Mouse (Mus musculus) intestine, postnatal 0 days (tissue): ENCODE results near the gene Ak9. TPM values are rescaled to one million over a fixed set of nuclear protein-coding genes. Genes with fewer than 3 reads are reported as not detected.

Experiments
- ATAC-seq: fragments of 200-750 bp; cut with Nextera tagmentation; 2 replicates; pipeline ENCODE4 v1.8.0; 2017; ENCODE audit warnings: mild to moderate bottlenecking, moderate TSS enrichment, moderate library complexity
- H3K27ac ChIP-seq: fragments of 300-500 bp; sonication (generic); 2 replicates; pipeline ENCODE4 v1.5.1; 2014; ENCODE audit warnings: mild to moderate bottlenecking, low read depth, low read length, moderate library complexity
- H3K27me3 ChIP-seq: fragments of 300-500 bp; sonication (generic); replicated peaks from 2 replicates; pipeline ENCODE4 v1.6.1; 2014; ENCODE audit warnings: low read length, mixed read lengths; ENCODE audit not compliant: control insufficient read depth, insufficient read depth
- H3K36me3 ChIP-seq: fragments of 300-500 bp; sonication (generic); 2 replicates; pipeline ENCODE4 v1.6.1; 2014; ENCODE audit warnings: mild to moderate bottlenecking, moderate library complexity; ENCODE audit not compliant: control insufficient read depth, insufficient read depth
- H3K4me1 ChIP-seq: fragments of 300-500 bp; sonication (generic); replicated peaks from 2 replicates; pipeline ENCODE4 v1.6.1; 2014; ENCODE audit warnings: antibody characterized with exemption, low read length, mixed read lengths; ENCODE audit not compliant: control insufficient read depth, insufficient read depth
- H3K4me2 ChIP-seq: fragments of 300-500 bp; sonication (generic); replicated peaks from 2 replicates; pipeline ENCODE4 v1.6.1; 2014; ENCODE audit warnings: low read depth, mild to moderate bottlenecking, moderate library complexity
- H3K4me3 ChIP-seq: fragments of 300-500 bp; sonication (generic); 2 replicates; pipeline ENCODE4 v1.5.1; 2014; ENCODE audit warnings: low read depth, low read length
- H3K9ac ChIP-seq: fragments of 300-500 bp; sonication (generic); 2 replicates; pipeline ENCODE4 v1.6.1; 2014; ENCODE audit warnings: mild to moderate bottlenecking, low read depth, low read length
- H3K9me3 ChIP-seq: fragments of 300-500 bp; sonication (generic); 2 replicates; pipeline ENCODE4 v1.6.1; 2016; ENCODE audit warnings: mixed run types; ENCODE audit not compliant: control insufficient read depth
- CTCF ChIP-seq: sonication (generic); IDR thresholded peaks from 2 replicates; pipeline ENCODE4 v1.5.1; 2016; ENCODE audit warnings: low read depth, mild to moderate bottlenecking, control low read depth, antibody characterized with exemption, moderate library complexity
- WGBS: fragments of 180-500 bp; shearing (Covaris S2); extraction: QIAGEN DNeasy Blood & Tissue Kit; methylation state at CpG from one replicate; pipeline ENCODE4 v1.1.7; 2014; 5-methylcytosine and 5-hydroxymethylcytosine counted together
- polyA plus RNA-seq: library from polyadenylated mRNA; unstranded; fragments of >200 nt; fragmentation: Nextera tagmentation; extraction: Ambion mirVana; gene quantifications from 2 replicates; pipeline ENCODE4 v1.2.1, GENCODE M21; 2015

Gene Ak9
- polyA plus RNA-seq, 1 experiment from 2014 or later = not detected

GRCm38 (mm10) chr10:41278808-41279207 lies 25.0 kb upstream of the Ak9 start:
- WGBS = 88% methylated on average over 1 of the region's 1 CpGs
- ATAC-seq = no peak
- Histone ChIP-seq H3K9ac (no peak overlapping the region), H3K27ac (no peak overlapping the region), H3K4me1 (no peaks in the 10 kb centered on the region), H3K9me3 (no peaks in the 10 kb centered on the region), H3K4me3 (no peak overlapping the region), H3K36me3 (peaks cover 3% of the 10 kb centered on the region; the same call in 1 of the 2 replicates), H3K27me3 (no peaks in the 10 kb centered on the region), H3K4me2 (no peak overlapping the region)
- no peak for TF ChIP-seq CTCF

DNA sequence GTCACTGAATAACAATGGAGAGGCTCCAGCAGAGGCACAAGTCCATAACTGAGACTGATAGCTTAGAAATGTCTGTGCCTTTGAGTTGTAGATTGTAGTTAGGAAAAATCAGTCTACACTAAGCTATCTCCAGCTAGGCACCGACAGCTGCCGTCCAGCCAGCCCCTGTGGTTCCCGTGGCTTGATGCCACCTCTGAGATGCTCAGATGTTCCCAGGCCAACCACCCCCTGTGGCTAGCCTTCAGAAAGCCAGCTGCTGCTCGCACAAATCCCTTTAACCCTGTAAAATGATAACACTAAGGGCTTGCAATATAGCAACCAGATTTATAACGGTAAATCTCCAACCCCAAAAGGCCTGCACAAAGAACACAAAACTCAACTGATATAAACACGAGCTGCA lies 23.6 kb upstream of the Ak9 start:
- no peaks in the 10 kb centered on the region for H3K4me1 ChIP-seq
- no peaks in the 10 kb centered on the region; the same call in 1 of the 2 replicates for H3K36me3 ChIP-seq
- H3K4me2 ChIP-seq = no peak overlapping the region
- TF ChIP-seq CTCF = no peak
- H3K4me3 ChIP-seq = no peak overlapping the region
- ATAC-seq = no peak
- H3K9me3 ChIP-seq = no peaks in the 10 kb centered on the region
- WGBS = 77% methylated on average over 6 of the region's 6 CpGs
- H3K27ac ChIP-seq = no peak overlapping the region
- H3K9ac ChIP-seq = no peak overlapping the region
- H3K27me3 ChIP-seq = no peaks in the 10 kb centered on the region

DNA sequence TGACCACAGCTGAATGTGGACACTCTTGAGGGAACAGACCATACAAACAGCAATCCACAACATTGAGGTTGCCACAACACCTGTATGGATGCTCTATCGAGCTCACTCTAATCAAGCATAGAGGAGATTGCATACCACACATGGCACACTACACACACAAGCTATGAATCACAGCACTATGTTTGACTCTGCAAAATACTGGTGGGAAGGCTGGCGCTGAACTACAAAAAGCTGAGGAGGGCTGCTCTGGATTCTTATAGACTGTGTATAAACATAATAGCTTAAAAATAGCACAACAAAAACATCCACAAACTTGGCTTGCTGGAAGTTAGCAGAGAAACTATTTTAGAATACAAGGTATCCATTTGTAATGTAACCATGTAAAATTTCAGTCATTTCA lies 23.0 kb upstream of the Ak9 start:
- no peaks in the 10 kb centered on the region; the same call in 1 of the 2 replicates for H3K36me3 ChIP-seq
- H3K27ac ChIP-seq = no peak overlapping the region
- H3K4me3 ChIP-seq = no peak overlapping the region
- H3K4me2 ChIP-seq = no peak overlapping the region
- no peaks in the 10 kb centered on the region for H3K4me1 ChIP-seq
- ATAC-seq = no peak
- H3K9me3 ChIP-seq = no peaks in the 10 kb centered on the region
- no peak overlapping the region for H3K9ac ChIP-seq
- no peaks in the 10 kb centered on the region for H3K27me3 ChIP-seq
- 86% methylated on average over 2 of the region's 2 CpGs for WGBS
- TF ChIP-seq CTCF = no peak

GRCm38 (mm10) chr10:41282086-41282485 lies 21.7 kb upstream of the Ak9 start:
- H3K9me3 ChIP-seq = no peaks in the 10 kb centered on the region
- 57% methylated on average over 2 of the region's 2 CpGs for WGBS
- no peak for TF ChIP-seq CTCF
- no peak for ATAC-seq
- no peaks in the 10 kb centered on the region; the same call in 1 of the 2 replicates for H3K36me3 ChIP-seq
- H3K4me2 ChIP-seq = no peak overlapping the region
- H3K27me3 ChIP-seq = no peaks in the 10 kb centered on the region
- no peak overlapping the region for H3K9ac ChIP-seq
- H3K4me3 ChIP-seq = no peak overlapping the region
- H3K4me1 ChIP-seq = no peaks in the 10 kb centered on the region
- no peak overlapping the region for H3K27ac ChIP-seq

- Histone ChIP-seq H3K4me1 (0 out of 2 replicates have a peak, but pooled peaks cover 3% of the 10 kb centered on the region), H3K27me3 (no peaks in the 10 kb centered on the region), H3K9ac (no peak overlapping the region), H3K9me3 (no peaks in the 10 kb centered on the region), H3K27ac (no peak overlapping the region), H3K4me3 (no peak overlapping the region), H3K36me3 (no peaks in the 10 kb centered on the region; the same call in 1 of the 2 replicates), H3K4me2 (no peak overlapping the region)
- ATAC-seq = no peak
- TF ChIP-seq CTCF = no peak
- 65% methylated on average over 3 of the region's 3 CpGs for WGBS
Observed at GRCm38 (mm10) chr10:41287618-41288017, 16.2 kb upstream of the Ak9 start.

DNA sequence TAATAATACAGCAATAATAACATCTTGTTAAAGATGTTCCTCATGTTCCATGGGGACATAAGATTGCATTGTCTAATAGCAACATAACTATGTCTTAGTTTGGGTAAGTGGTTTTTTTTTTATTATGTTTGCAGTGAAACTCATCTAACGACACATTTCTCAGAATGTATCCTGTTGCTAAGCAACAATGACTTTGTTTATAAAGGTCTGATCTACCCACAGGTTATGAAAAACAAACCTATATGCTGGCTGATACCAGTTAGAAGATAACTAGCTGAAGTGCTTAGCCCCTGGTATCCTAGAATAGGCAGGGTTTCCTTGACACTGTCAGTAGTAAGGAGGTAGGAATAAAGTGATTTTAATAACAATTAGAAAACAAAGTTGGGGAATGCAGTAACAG lies 15.7 kb upstream of the Ak9 start:
- H3K9ac ChIP-seq = no peak overlapping the region
- WGBS = 18% methylated on average over 1 of the region's 1 CpGs
- H3K9me3 ChIP-seq = no peaks in the 10 kb centered on the region
- H3K4me1 ChIP-seq = 0 out of 2 replicates have a peak, but pooled peaks cover 3% of the 10 kb centered on the region
- TF ChIP-seq CTCF = no peak
- no peak overlapping the region for H3K4me3 ChIP-seq
- H3K36me3 ChIP-seq = no peaks in the 10 kb centered on the region; the same call in 1 of the 2 replicates
- ATAC-seq = no peak
- no peaks in the 10 kb centered on the region for H3K27me3 ChIP-seq
- H3K27ac ChIP-seq = no peak overlapping the region; the same call in 1 of the 2 replicates
- H3K4me2 ChIP-seq = no peak overlapping the region
